Mouse (Mus musculus) frontal cortex, postnatal 10 days (tissue): ENCODE results near the gene Gm33815.
"Not testable (repeated sequence)": the region's sequence is repeated elsewhere in the genome, so short reads cannot be mapped to it uniquely, and the experiment has no call there.

Experiments
- DNase-seq, 2 experiments: peaks; one replicate each; pipeline ENCODE4 v3.0.0; 2022; ENCODE audit warnings: low spot score in 2 of 2, mixed read lengths in 1 of 2

The Gm33815 gene

DNA sequence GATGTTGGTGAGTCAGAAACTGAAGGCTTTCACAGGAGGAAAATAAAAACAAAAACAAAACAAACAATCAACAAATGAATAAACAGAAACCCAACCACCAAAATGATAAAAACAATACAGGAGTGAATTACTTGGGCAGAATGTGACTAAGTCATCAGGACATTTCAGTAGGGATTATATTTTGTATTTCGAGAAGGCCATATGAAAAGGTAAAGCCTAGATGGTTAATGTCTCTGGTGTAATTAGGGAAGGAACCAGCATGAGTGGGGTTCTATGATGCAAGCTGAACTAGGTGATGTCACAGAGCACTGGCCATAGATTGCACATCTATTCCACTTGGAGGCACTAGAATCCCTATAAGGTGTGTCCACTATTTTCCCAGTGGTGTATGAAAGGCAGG lies at the start of gene Gm33815:
TSS of gene Gm33815 (plus strand) at position 301 of the 400 bp plus-strand sequence.
- DNase-seq, result not testable (repeated sequence)
